Mouse (Mus musculus) heart, adult 2 months (tissue): ENCODE measurements around the gene B4galt4.

Experiments
- CTCF ChIP-seq: fragments of 200-600 bp; IDR thresholded peaks from 2 replicates; pipeline ENCODE4 v1.8.1; 2022; ENCODE audit warnings: antibody characterized with exemption, mild to moderate bottlenecking, moderate library complexity
- POLR2A ChIP-seq: fragments of 200-500 bp; IDR thresholded peaks from 2 replicates; pipeline ENCODE4 v1.6.1; 2011; ENCODE audit warnings: mild to moderate bottlenecking, low read depth, low read length, control low read depth; ENCODE audit not compliant: insufficient read depth

DNA sequence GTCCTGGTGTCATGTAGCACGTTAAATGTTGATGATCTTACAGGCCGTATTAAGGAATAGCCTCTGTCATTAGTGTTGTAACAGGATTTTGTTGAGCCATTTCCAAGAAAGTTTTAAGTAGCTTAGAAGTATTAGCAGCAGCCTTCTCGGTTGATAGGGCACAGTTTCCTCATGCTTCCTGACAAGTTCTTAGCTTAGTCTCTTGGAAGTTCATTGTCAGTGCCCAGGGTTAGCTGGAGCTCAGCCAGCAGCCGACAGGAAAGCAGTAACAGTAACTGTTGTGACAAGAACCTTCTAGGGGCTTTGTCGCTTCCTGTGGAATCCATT, 14.1 kb downstream of the B4galt4 start:
- no peak for TF ChIP-seq CTCF
- no peak for TF ChIP-seq POLR2A
